14 mouse cellular contexts compared by ENCODE assay signal in the genomic region with DNA sequence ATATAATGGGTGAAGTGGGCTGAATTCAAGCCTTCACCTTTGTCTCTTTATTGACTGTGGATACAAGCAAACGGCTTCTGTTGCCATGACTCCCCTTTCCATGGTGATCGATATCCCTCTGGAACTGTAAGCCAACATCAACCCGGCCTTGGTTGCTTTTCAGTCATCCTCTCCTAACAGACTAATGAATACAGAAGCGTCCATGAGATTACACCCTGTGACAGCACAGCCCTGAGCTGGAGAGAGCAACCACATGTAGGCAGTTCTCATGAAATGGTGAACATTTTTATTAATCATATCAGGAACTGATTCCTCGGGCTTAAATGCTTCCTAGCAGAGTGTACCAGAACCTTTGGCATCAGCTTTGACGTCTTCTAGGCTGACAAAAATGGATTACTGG.
DNase-seq lines count a peak whose midpoint lies in the region; ATAC-seq lines count a peak whose summit lies in the region.
"Had no signal": no experiment of that assay in that cellular context is flagged by ENCODE, and none has a peak within 500 bp of the region (broad histone marks: within the 10 kb centered on the region; RNA-seq: fewer than 3 reads in every experiment).

No protein-coding gene starts in this region.

- H3K36me3 ChIP-seq in embryonic facial prominence, embryonic 11.5 days (replicated peaks; ENCODE audit: control insufficient read depth, insufficient read depth, low read depth, low read length) = no peaks in the 10 kb centered on the region; the same call in 1 of the 2 replicates
- no peaks in the 10 kb centered on the region for H3K36me3 ChIP-seq in embryonic facial prominence, embryonic 10.5 days (replicated peaks)
- no peaks in the 10 kb centered on the region for H3K36me3 ChIP-seq in midbrain, embryonic 11.5 days (ENCODE audit: control insufficient read depth, insufficient read depth, low read length)
- H3K36me3 ChIP-seq in midbrain, embryonic 10.5 days = no peaks in the 10 kb centered on the region
- no peaks in the 10 kb centered on the region for H3K36me3 ChIP-seq in midbrain, embryonic 13.5 days
- no peaks in the 10 kb centered on the region for H3K36me3 ChIP-seq in neural tube, embryonic 15.5 days
- no peaks in the 10 kb centered on the region for H3K36me3 ChIP-seq in heart, embryonic 12.5 days
- H3K36me3 ChIP-seq: embryonic facial prominence, embryonic 12.5 days; G1E; limb, embryonic 13.5 days had no signal

- peak; percentile 51; the same call in 1 of the 2 replicates for ATAC-seq in embryonic facial prominence, embryonic 11.5 days (replicated peaks; ENCODE audit: insufficient number of reproducible peaks, low FRiP score, low TSS enrichment, low read depth)
- peak; percentile 71; the same call in 1 of the 2 replicates for ATAC-seq in midbrain, embryonic 11.5 days (ENCODE audit: low FRiP score)
- peak; percentile 53; the same call in 1 of the 2 replicates for ATAC-seq in midbrain, embryonic 13.5 days
- peak; percentile 29; the same call in 1 of the 2 replicates for ATAC-seq in neural tube, embryonic 15.5 days (ENCODE audit: low FRiP score)
- ATAC-seq in heart, embryonic 12.5 days (ENCODE audit: insufficient number of reproducible peaks, low FRiP score) = no peak
- ATAC-seq in cerebellum, adult (ENCODE audit: insufficient number of reproducible peaks, low FRiP score, low TSS enrichment) = no peak
- ATAC-seq: CD4-positive, CD25-positive, alpha-beta regulatory T cell, adult 4 months; inflammation-experienced regulatory T-cells, adult 6 months had no signal

- H3K4me3 ChIP-seq in embryonic facial prominence, embryonic 11.5 days (ENCODE audit: low read depth, low read length) = no peak overlapping the region
- no peak overlapping the region for H3K4me3 ChIP-seq in embryonic facial prominence, embryonic 10.5 days
- H3K4me3 ChIP-seq in midbrain, embryonic 11.5 days (ENCODE audit: low read depth, low read length) = no peak overlapping the region
- H3K4me3 ChIP-seq in midbrain, embryonic 10.5 days = no peak overlapping the region
- H3K4me3 ChIP-seq in midbrain, embryonic 13.5 days (replicated peaks) = no peak overlapping the region
- no peak overlapping the region for H3K4me3 ChIP-seq in neural tube, embryonic 15.5 days (replicated peaks)
- no peak overlapping the region for H3K4me3 ChIP-seq in heart, embryonic 12.5 days
- H3K4me3 ChIP-seq: embryonic facial prominence, embryonic 12.5 days; limb, embryonic 13.5 days; megakaryocyte, embryonic 14.5 days had no signal

- H3K27ac ChIP-seq in embryonic facial prominence, embryonic 11.5 days (replicated peaks; ENCODE audit: low read depth, low read length) = no peak overlapping the region
- no peak overlapping the region for H3K27ac ChIP-seq in embryonic facial prominence, embryonic 10.5 days (replicated peaks)
- no peak overlapping the region for H3K27ac ChIP-seq in midbrain, embryonic 11.5 days (ENCODE audit: low read depth, low read length)
- no peak overlapping the region; the same call in 1 of the 2 replicates for H3K27ac ChIP-seq in midbrain, embryonic 10.5 days (replicated peaks)
- peak overlapping the region; percentile 52 for H3K27ac ChIP-seq in midbrain, embryonic 13.5 days
- no peak overlapping the region for H3K27ac ChIP-seq in neural tube, embryonic 15.5 days (replicated peaks)
- no peak overlapping the region for H3K27ac ChIP-seq in heart, embryonic 12.5 days (ENCODE audit: poor library complexity, severe bottlenecking)
- H3K27ac ChIP-seq: embryonic facial prominence, embryonic 12.5 days; limb, embryonic 13.5 days had no signal

- H3K4me1 ChIP-seq in embryonic facial prominence, embryonic 11.5 days (ENCODE audit: control insufficient read depth, insufficient read depth, low read length) = no peaks in the 10 kb centered on the region
- H3K4me1 ChIP-seq in embryonic facial prominence, embryonic 10.5 days = 0 out of 2 replicates have a peak, but pooled peaks cover 2% of the 10 kb centered on the region
- H3K4me1 ChIP-seq in midbrain, embryonic 11.5 days (ENCODE audit: control insufficient read depth, insufficient read depth, low read length) = peaks cover 4% of the 10 kb centered on the region
- peaks cover 11% of the 10 kb centered on the region; the same call in 1 of the 2 replicates for H3K4me1 ChIP-seq in midbrain, embryonic 10.5 days
- peaks cover 32% of the 10 kb centered on the region for H3K4me1 ChIP-seq in midbrain, embryonic 13.5 days (replicated peaks)
- H3K4me1 ChIP-seq in neural tube, embryonic 15.5 days = peaks cover 39% of the 10 kb centered on the region
- peaks cover 6% of the 10 kb centered on the region for H3K4me1 ChIP-seq in heart, embryonic 12.5 days (replicated peaks)

- no peak overlapping the region for H3K4me2 ChIP-seq in embryonic facial prominence, embryonic 11.5 days (ENCODE audit: low read depth, low read length)
- no peak overlapping the region for H3K4me2 ChIP-seq in midbrain, embryonic 11.5 days
- H3K4me2 ChIP-seq in midbrain, embryonic 13.5 days (replicated peaks) = no peak overlapping the region
- H3K4me2 ChIP-seq in neural tube, embryonic 15.5 days = no peak overlapping the region
- H3K4me2 ChIP-seq in heart, embryonic 12.5 days = no peak overlapping the region
- H3K4me2 ChIP-seq: embryonic facial prominence, embryonic 12.5 days; limb, embryonic 13.5 days had no signal

- no peak overlapping the region for H3K9ac ChIP-seq in embryonic facial prominence, embryonic 11.5 days (replicated peaks; ENCODE audit: low read length)
- no peak overlapping the region for H3K9ac ChIP-seq in midbrain, embryonic 11.5 days (ENCODE audit: low read length)
- no peak overlapping the region for H3K9ac ChIP-seq in midbrain, embryonic 13.5 days (replicated peaks)
- H3K9ac ChIP-seq in neural tube, embryonic 15.5 days (replicated peaks) = no peak overlapping the region
- H3K9ac ChIP-seq in heart, embryonic 12.5 days = no peak overlapping the region
- H3K9ac ChIP-seq: embryonic facial prominence, embryonic 12.5 days; limb, embryonic 13.5 days had no signal

- DNase-seq in embryonic facial prominence, embryonic 11.5 days (ENCODE audit: low spot score) = no peak
- DNase-seq in embryonic facial prominence, embryonic 10.5 days (ENCODE audit: low spot score) = no peak
- no peak for DNase-seq in midbrain, embryonic 11.5 days (ENCODE audit: low spot score, missing footprints)
- no peak for DNase-seq in midbrain, embryonic 10.5 days (ENCODE audit: low spot score)

- WGBS in embryonic facial prominence, embryonic 11.5 days = 82% methylated on average over 6 of the region's 6 CpGs
- 87% methylated on average over 6 of the region's 6 CpGs for WGBS in embryonic facial prominence, embryonic 10.5 days
- WGBS in midbrain, embryonic 11.5 days = 73% methylated on average over 6 of the region's 6 CpGs
- WGBS in midbrain, embryonic 10.5 days = 82% methylated on average over 6 of the region's 6 CpGs
- WGBS in midbrain, embryonic 13.5 days = 45% methylated on average over 6 of the region's 6 CpGs
- WGBS in neural tube, embryonic 15.5 days = 35% methylated on average over 6 of the region's 6 CpGs
- 74% methylated on average over 6 of the region's 6 CpGs for WGBS in heart, embryonic 12.5 days

- H3K9me3 ChIP-seq in embryonic facial prominence, embryonic 11.5 days (replicated peaks; ENCODE audit: control insufficient read depth, low read length) = no peaks in the 10 kb centered on the region
- peaks cover 13% of the 10 kb centered on the region for H3K9me3 ChIP-seq in embryonic facial prominence, embryonic 10.5 days
- H3K9me3 ChIP-seq in midbrain, embryonic 11.5 days (ENCODE audit: control insufficient read depth, low read length) = no peaks in the 10 kb centered on the region; the same call in 1 of the 2 replicates
- peaks cover 16% of the 10 kb centered on the region for H3K9me3 ChIP-seq in midbrain, embryonic 10.5 days (replicated peaks)
- H3K9me3 ChIP-seq in midbrain, embryonic 13.5 days = peaks cover 10% of the 10 kb centered on the region
- H3K9me3 ChIP-seq in neural tube, embryonic 15.5 days (replicated peaks) = 0 out of 2 replicates have a peak, but pooled peaks cover 4% of the 10 kb centered on the region
- peaks cover 26% of the 10 kb centered on the region for H3K9me3 ChIP-seq in heart, embryonic 12.5 days (replicated peaks)
- H3K9me3 ChIP-seq: embryonic facial prominence, embryonic 12.5 days had no signal

- no peaks in the 10 kb centered on the region for H3K27me3 ChIP-seq in embryonic facial prominence, embryonic 11.5 days (ENCODE audit: control insufficient read depth, insufficient read depth, low read length)
- H3K27me3 ChIP-seq in embryonic facial prominence, embryonic 10.5 days (replicated peaks; ENCODE audit: low read depth, poor library complexity, severe bottlenecking) = no peaks in the 10 kb centered on the region
- no peaks in the 10 kb centered on the region for H3K27me3 ChIP-seq in midbrain, embryonic 11.5 days (ENCODE audit: control insufficient read depth, insufficient read depth, low read length)
- no peaks in the 10 kb centered on the region for H3K27me3 ChIP-seq in midbrain, embryonic 10.5 days (ENCODE audit: low read depth, poor library complexity, severe bottlenecking)
- H3K27me3 ChIP-seq in midbrain, embryonic 13.5 days = no peaks in the 10 kb centered on the region
- H3K27me3 ChIP-seq in neural tube, embryonic 15.5 days (replicated peaks) = no peaks in the 10 kb centered on the region
- H3K27me3 ChIP-seq in heart, embryonic 12.5 days (replicated peaks) = no peaks in the 10 kb centered on the region
- H3K27me3 ChIP-seq: embryonic facial prominence, embryonic 12.5 days; limb, embryonic 13.5 days had no signal

Comparison
In these comparisons a context has a peak if more than half of its experiments do, and no peak if none do; other contexts are left out.
1. ATAC-seq: peak in embryonic facial prominence, embryonic 11.5 days (single experiment), midbrain, embryonic 11.5 days (single experiment), midbrain, embryonic 13.5 days (single experiment) and neural tube, embryonic 15.5 days (single experiment); none in heart, embryonic 12.5 days (single experiment) and cerebellum, adult (single experiment).